14 mouse cellular contexts compared by ENCODE assay signal in the genomic region with DNA sequence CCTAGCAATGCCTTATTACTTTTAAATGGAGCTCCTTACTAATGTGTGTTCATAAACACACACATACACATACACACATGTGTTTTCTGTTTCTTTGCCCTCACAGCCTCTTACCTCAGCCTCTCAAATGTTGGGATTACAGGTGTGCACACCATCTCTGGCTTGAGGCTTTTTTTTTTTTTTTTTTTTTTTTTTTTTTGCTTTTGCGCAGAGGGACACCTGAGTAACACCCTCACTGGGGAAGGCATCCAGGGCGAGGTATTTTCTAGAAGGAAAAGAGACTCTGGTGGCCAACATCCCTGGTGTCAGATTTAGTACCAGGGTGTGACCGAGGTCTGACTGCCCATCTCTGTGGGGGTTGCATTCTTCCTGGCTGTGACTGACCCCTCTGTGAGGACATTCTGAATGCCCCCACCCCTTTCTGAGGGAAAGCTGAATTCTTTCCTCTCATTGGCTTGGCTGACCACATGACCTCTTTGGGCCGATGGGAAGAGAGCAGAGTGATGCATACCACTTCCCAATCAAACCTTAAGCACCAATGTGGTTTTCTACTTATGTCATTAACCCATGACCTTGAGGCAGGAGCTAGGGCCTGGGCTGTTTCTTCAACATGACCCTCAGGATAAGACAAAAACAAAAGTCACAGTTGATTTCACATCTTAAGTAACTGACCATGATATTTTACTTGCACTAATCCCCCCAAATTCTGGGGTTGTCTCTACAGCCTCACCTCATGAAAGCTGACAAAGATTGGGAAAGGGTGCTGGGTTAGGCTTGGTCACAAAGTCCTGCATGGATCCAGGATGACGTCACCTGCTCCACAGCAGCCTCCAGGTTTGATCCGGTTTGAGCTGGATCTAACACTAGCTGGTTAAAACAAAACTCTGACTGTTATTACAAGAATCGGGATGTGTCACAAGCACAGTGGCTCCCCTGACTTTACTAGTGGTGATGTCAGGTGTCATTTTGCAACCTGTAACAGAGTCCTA. TPM values are rescaled to one million over a fixed set of nuclear protein-coding genes. Genes with fewer than 3 reads are reported as not detected.
A peak's percentile ranks its signal among the peaks of the same experiment; 100 is the strongest.
DNase-seq lines count a peak whose midpoint lies in the region; ATAC-seq and TF ChIP-seq lines count a peak whose summit lies in the region.
"Had no signal": no experiment of that assay in that cellular context is flagged by ENCODE, and none has a peak within 500 bp of the region (broad histone marks: within the 10 kb centered on the region; RNA-seq: fewer than 3 reads in every experiment).

No protein-coding gene starts in this region.

- no peak overlapping the region for H3K4me3 ChIP-seq in layer of hippocampus, adult 2 months
- H3K4me3 ChIP-seq: embryonic facial prominence, embryonic 15.5 days had no signal

- no peak for DNase-seq in layer of hippocampus, adult 2 months (ENCODE audit: low spot score in 2 of 2)
- no peak for DNase-seq in layer of hippocampus, postnatal 25 days (ENCODE audit: extremely low spot score in 1 of 2, low spot score in 1 of 2)
- DNase-seq in embryo, embryonic 10 days (ENCODE audit: low spot score) = peak; percentile 50
- peak; percentile 53 for DNase-seq in kidney, postnatal 10 days
- no peak for DNase-seq in adrenal gland, adult 2 months
- DNase-seq in thymus, postnatal 14 days = no peak
- DNase-seq in layer of hippocampus, adult 8-10 months (ENCODE audit: low spot score in 2 of 2) = no peak
- DNase-seq: cerebellum, adult 8-10 months; right cerebral cortex, postnatal 25 days had no signal

- TF ChIP-seq CTCF in layer of hippocampus, adult 2 months (conservative IDR thresholded peaks at IDR 0.05) = no peak

- peak overlapping the region; percentile 70; the same call in 1 of the 2 replicates for H3K27ac ChIP-seq in layer of hippocampus, adult 2 months
- H3K27ac ChIP-seq: embryonic facial prominence, embryonic 15.5 days; macrophage; stomach, postnatal 0 days had no signal

- 0 out of 2 replicates have a peak, but pooled peaks have one; percentile 11 for ATAC-seq in megakaryocyte progenitor cell, adult 5-6 weeks (replicated peaks; ENCODE audit: poor library complexity)
- ATAC-seq: inflammation-experienced regulatory T-cells, adult 6 months had no signal

RNA-seq across cellular contexts. Expression of a gene that starts 43.6 kb away (rescaled TPM):
- 100 to 1,000 TPM; 110 to 124 TPM for total RNA-seq in layer of hippocampus, adult 2 months (2021)
- total RNA-seq in layer of hippocampus, postnatal 25 days (2021) = 100 to 1,000 TPM in 1 of 2 experiments, 10 to 100 TPM in 1; 97.2 to 112 TPM
- 28.0 and 33.5 TPM in 2 replicates for total RNA-seq in megakaryocyte progenitor cell, adult 5-6 weeks (2015)
- total RNA-seq in megakaryocyte progenitor cell, adult 5-6 weeks (2017) = 69.5 and 92.2 TPM in 2 replicates
- 10 to 100 TPM; 12.4 to 14.1 TPM for total RNA-seq in adrenal gland, adult 2 months (2021)
- polyA plus RNA-seq in adrenal gland, adult 2 months (2012; rRNA removed) = 6.8 and 9.4 TPM in 2 replicates
- total RNA-seq in layer of hippocampus, adult 8-10 months (2022) = 100 to 1,000 TPM; 143 to 159 (median 145) TPM

RNA-seq across cellular contexts. Expression of a gene that starts 54.9 kb away (rescaled TPM):
- total RNA-seq in layer of hippocampus, adult 2 months (2021) = under 1 TPM; 0.44 to 0.64 TPM
- total RNA-seq in layer of hippocampus, postnatal 25 days (2021) = 1 to 10 TPM in 1 of 2 experiments, under 1 TPM in 1; 0.81 to 1.1 TPM
- 89.0 and 91.6 TPM in 2 replicates for total RNA-seq in megakaryocyte progenitor cell, adult 5-6 weeks (2015)
- 58.9 and 59.7 TPM in 2 replicates for total RNA-seq in megakaryocyte progenitor cell, adult 5-6 weeks (2017)
- total RNA-seq in adrenal gland, adult 2 months (2021) = 1 to 10 TPM in 1 of 2 experiments, under 1 TPM in 1; 0.97 to 1.7 TPM
- polyA plus RNA-seq in adrenal gland, adult 2 months (2012; rRNA removed) = 0.09 and 0.10 TPM in 2 replicates
- under 1 TPM; 0.18 to 0.54 (median 0.46) TPM for total RNA-seq in layer of hippocampus, adult 8-10 months (2022)

Comparison
In these comparisons a context has a peak if more than half of its experiments do, and no peak if none do; other contexts are left out.
1. DNase-seq: peak in embryo, embryonic 10 days (single experiment) and kidney, postnatal 10 days (single experiment); none in layer of hippocampus, adult 2 months (0 of 2), layer of hippocampus, postnatal 25 days (0 of 2), adrenal gland, adult 2 months (single experiment), thymus, postnatal 14 days (single experiment) and layer of hippocampus, adult 8-10 months (0 of 2).
2. RNA of a gene that starts 54.9 kb away (total RNA-seq): 58.9 to 91.6 TPM in megakaryocyte progenitor cell, adult 5-6 weeks; 0.97 to 1.7 TPM in adrenal gland, adult 2 months, 0.81 to 1.1 TPM in layer of hippocampus, postnatal 25 days, 0.44 to 0.64 TPM in layer of hippocampus, adult 2 months and 0.18 to 0.54 TPM in layer of hippocampus, adult 8-10 months; every median in the first group is over 10 times any median in the second.